Mouse (Mus musculus): ENCODE results near the gene Ascc1.

Gene Ascc1

GRCm38 (mm10) chr10:60002673-60003212 lies at the start of gene Ascc1, which contains the start of gene Anapc16:
Gene Ascc1, plus strand, starts transcription at chr10:60002805.
Gene Anapc16, minus strand, starts transcription at chr10:60003135.
- peak; percentile 95 for DNase-seq (ENCODE audit: low spot score)

GRCm38 (mm10) chr10:59953564-59954039 lies 49.0 kb upstream of the Ascc1 start:
- no peak for DNase-seq (ENCODE audit: low spot score)

DNA sequence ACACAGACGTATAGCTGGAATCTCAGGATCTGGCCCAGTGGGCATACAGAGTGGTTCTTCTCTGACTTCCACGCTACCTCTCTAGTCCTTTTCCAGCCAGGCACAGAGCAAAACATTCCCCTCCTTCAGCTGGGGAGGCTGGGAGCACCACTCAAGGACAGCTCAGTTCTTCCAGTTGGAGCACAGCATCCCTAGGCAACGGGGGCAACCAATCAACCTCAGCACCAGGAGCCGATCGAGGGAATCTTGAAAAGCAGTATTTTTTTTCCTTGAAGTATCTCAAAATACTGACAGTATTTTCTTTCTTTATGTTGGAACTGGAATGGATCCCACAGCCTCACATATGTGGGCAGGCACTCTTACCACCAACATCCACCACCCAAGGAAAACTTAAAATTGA lies 45.9 kb upstream of the Ascc1 start:
- no peak for DNase-seq (ENCODE audit: low spot score)

DNA sequence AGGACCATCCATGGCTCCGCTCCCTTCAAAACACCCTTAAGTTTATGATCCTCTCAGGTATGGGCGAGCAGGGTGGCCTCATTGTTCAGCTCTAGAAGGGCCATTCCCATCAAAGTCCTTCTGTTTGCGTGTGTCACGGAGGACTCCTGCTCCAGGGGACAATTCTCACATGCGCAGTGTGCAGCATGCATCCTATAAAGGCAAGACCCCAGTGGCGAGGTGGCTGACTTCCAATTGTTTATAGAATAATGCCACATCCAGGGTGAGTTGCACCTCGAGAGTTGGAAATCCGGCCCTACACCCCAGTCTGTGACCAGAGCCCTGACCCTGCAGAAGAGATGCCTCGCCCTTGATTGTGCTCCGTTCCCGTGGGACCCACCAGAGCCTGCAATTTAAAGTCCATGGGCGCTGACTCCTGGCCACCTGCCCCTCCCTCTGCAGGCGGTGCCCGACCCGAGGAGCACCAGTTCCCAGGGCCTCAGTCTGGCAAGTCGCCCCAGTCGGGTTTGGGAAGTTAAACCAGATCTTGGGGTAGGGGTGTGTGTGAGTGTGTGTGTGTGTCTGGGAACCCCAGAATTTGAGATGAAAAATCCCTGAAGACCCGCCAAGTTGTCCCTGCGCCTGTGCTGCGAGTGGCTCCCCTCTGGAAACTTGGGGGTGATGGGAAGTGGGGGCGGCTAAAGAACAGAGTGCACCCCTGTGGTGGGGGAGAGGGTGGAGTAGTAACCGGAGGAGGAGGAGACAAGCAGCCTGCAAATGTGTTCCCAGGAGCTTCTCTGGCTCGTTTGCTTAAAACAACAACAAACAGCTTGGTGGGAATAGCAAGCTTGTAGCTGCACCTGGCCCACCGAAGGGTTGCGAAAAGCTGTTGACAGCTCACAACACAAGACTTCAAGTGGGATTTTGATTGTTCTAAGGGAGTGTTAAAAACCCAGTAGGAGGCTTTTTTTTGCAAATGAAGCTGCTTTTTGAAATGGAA lies 45.1 kb upstream of the Ascc1 start:
- no peak for DNase-seq (ENCODE audit: low spot score)

GRCm38 (mm10) chr10:59958458-59958857 lies 44.1 kb upstream of the Ascc1 start:
- DNase-seq (ENCODE audit: low spot score), result no peak

GRCm38 (mm10) chr10:59959517-59959916 lies 43.1 kb upstream of the Ascc1 start:
- no peak for DNase-seq (ENCODE audit: low spot score)

GRCm38 (mm10) chr10:59963609-59964008 lies 39.0 kb upstream of the Ascc1 start:
- DNase-seq (ENCODE audit: low spot score), result no peak

- no peak for DNase-seq (ENCODE audit: low spot score)
These were observed 37.9 kb upstream of the Ascc1 start for GRCm38 (mm10) chr10:59964504-59965361.

DNA sequence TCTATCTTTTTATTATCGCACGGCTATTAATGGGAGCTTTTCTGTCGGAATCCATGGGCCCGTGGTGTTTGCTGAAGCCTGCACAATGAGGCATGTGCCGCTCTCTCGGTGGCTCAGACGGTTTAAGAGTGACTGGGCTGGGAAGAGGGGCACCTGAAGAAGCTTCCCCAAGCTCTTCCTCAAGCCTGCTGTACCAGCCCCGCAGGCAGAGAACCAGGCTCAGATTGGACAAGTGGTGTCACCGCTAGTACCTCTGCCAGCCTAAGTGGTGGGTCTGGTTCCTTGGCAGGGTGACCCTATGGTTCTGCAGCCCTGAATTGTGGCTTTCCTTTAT lies 37.3 kb upstream of the Ascc1 start:
- DNase-seq (ENCODE audit: low spot score), result no peak

DNA sequence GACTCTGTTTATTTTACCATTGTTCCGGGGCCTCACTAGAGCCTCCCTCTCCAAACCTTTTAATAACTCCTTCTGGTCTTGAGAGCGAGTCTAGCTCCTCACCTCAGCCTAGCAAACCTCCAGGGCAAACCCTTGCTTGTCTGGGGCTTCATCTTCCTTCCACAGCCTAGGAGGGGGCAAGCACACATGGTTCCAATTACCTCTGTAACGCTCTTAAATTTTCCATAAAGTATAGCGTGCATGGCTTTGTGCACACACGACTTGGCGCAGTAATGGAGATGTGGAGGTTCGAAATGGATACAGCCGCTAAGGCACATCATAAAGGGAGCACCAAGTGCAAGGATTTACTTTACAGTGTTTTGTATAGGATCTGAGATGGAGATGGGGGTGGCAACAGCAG lies 36.8 kb upstream of the Ascc1 start:
- no peak for DNase-seq (ENCODE audit: low spot score)

DNA sequence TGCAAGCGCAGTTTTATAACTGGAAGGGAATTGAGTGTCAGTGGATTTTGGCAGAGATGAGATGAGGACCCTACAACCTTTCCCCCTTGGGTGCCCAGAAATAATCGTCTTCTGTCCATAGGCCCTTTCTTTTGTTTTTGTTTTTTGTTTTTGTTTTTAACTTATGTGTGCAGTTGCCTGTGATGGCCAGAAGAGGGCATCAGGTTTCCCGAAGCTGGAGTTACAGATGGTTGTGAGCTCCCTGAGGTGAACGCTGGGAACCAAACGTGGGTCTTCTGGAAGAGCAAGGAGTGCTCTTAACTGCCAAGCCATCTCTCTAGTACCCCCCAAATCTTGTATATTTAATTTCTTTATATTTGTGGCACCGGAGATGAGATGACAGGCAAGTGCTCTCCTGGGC lies 35.9 kb upstream of the Ascc1 start:
- DNase-seq (ENCODE audit: low spot score), result no peak

GRCm38 (mm10) chr10:59967309-59967942 lies 35.2 kb upstream of the Ascc1 start:
- no peak for DNase-seq (ENCODE audit: low spot score)

- DNase-seq (ENCODE audit: low spot score), result peak; percentile 35
These were observed 32.7 kb upstream of the Ascc1 start for GRCm38 (mm10) chr10:59969821-59970449.

GRCm38 (mm10) chr10:59970450-59971062 lies 32.0 kb upstream of the Ascc1 start:
- DNase-seq (ENCODE audit: low spot score), result no peak

- DNase-seq (ENCODE audit: low spot score), result no peak
These were observed 30.8 kb upstream of the Ascc1 start for GRCm38 (mm10) chr10:59971813-59972212.

- no peak for DNase-seq (ENCODE audit: low spot score)
These were observed 30.1 kb upstream of the Ascc1 start for GRCm38 (mm10) chr10:59972534-59972933.

DNA sequence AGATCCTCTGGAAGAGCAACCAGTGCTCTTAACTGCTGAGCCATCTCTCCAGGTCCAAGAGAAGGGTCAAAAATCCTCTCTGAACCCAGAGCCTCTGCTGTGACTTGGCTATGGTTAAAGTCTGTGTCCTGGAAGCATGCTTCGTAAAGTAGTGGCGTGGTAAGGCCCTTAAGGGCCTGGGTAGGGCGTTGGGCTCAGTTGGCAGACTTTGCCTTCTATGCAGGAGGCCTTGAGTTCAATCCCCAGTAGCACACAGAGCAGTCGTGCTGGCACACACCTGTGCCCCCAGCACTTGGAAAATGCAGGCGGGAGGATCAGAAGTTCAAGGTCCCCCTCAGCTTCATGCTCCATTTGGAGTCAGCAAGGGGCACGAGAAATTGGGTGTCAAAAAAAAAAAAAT lies 29.6 kb upstream of the Ascc1 start:
- DNase-seq (ENCODE audit: low spot score), result no peak

- DNase-seq (ENCODE audit: low spot score), result no peak
These were observed 29.2 kb upstream of the Ascc1 start for GRCm38 (mm10) chr10:59973400-59973799.

DNA sequence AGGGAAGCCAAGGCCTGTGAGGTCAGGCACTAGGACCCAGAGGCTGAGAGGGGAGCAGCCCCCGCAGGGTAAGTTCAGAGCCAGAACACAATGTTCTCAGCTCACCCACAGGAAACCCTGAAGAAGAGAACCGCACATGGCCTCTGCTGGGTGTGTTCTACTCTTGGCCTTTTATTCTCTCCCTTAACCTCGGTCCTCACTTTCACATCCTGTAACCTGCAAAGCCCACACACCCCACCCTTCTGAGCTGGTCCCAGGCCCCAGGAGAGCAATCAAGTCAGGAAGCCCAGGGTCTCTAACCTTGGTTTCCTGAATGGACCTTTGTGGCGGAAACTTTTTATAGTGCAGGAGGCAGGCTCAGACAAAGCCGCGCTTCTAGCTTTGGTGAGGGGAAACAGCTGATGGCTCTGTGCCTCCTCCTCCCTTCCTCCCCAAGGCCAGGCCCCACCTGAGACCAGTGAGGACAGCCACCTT lies 28.4 kb upstream of the Ascc1 start:
- peak; percentile 32 for DNase-seq (ENCODE audit: low spot score)

- no peak for DNase-seq (ENCODE audit: low spot score)
These were observed 27.8 kb upstream of the Ascc1 start for GRCm38 (mm10) chr10:59974786-59975185.

DNA sequence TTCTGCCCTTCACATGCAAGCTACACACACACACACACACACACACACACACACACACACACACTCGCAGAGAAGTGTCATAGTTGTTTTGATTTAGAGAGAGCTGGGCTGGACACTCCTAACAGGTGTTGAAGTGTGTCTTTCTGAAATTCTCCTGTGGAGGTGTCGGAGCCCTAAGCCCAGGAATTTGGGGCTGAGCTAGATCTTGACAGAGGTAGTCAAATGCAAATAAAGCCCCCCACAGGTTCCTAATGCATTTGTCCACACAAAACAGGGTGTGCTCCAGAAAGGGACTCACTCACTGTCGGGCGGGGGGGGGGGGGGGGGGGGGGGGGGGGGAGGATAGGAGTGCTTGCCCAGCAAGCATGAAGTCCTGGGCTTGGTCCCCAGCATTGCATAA lies 25.5 kb upstream of the Ascc1 start:
- no peak for DNase-seq (ENCODE audit: low spot score)
